Mouse (Mus musculus): ENCODE measurements around the gene Fos. TPM values are rescaled to one million over a fixed set of nuclear protein-coding genes. Genes with fewer than 3 reads are reported as not detected.

The Fos gene
- polyA plus RNA-seq, 1 experiment from 2014 or later = 23.2 TPM

DNA sequence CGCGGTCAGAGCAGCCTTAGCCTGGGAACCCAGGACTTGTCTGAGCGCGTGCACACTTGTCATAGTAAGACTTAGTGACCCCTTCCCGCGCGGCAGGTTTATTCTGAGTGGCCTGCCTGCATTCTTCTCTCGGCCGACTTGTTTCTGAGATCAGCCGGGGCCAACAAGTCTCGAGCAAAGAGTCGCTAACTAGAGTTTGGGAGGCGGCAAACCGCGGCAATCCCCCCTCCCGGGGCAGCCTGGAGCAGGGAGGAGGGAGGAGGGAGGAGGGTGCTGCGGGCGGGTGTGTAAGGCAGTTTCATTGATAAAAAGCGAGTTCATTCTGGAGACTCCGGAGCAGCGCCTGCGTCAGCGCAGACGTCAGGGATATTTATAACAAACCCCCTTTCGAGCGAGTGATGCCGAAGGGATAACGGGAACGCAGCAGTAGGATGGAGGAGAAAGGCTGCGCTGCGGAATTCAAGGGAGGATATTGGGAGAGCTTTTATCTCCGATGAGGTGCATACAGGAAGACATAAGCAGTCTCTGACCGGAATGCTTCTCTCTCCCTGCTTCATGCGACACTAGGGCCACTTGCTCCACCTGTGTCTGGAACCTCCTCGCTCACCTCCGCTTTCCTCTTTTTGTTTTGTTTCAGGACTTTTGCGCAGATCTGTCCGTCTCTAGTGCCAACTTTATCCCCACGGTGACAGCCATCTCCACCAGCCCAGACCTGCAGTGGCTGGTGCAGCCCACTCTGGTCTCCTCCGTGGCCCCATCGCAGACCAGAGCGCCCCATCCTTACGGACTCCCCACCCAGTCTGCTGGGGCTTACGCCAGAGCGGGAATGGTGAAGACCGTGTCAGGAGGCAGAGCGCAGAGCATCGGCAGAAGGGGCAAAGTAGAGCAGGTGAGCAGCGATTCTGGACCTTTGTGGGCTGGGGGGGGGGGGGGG lies 875 bp downstream of the Fos start:
- no peaks in the 10 kb centered on the region for H3K27me3 ChIP-seq (ENCODE audit: control insufficient read depth, insufficient read depth, low read length)
- peak overlapping the region; percentile 79 for H3K4me3 ChIP-seq (ENCODE audit: low read depth, low read length)
- 0 out of 2 replicates have a peak, but pooled peaks cover 2% of the 10 kb centered on the region for H3K4me1 ChIP-seq (replicated peaks; ENCODE audit: control insufficient read depth, insufficient read depth)
- H3K36me3 ChIP-seq (ENCODE audit: control insufficient read depth, insufficient read depth, low read length) = peaks cover 4% of the 10 kb centered on the region; the same call in 1 of the 2 replicates
- TF ChIP-seq EP300 (optimal IDR thresholded peaks at IDR 0.05) (no peak), CTCF (IDR thresholded peaks at IDR 0.05; ENCODE audit: low read depth) (no peak)
- H3K4me2 ChIP-seq (replicated peaks; ENCODE audit: low read depth) = peak overlapping the region; percentile 95
- peak overlapping the region; percentile 95 for H3K27ac ChIP-seq (replicated peaks)
- DNase-seq (ENCODE audit: low spot score) (peak; percentile 69), ATAC-seq (ENCODE audit: low FRiP score, low TSS enrichment) (no peak; the same call in 1 of the 2 replicates)
- no peaks in the 10 kb centered on the region for H3K9me3 ChIP-seq (ENCODE audit: control insufficient read depth, low read length)
- WGBS = under 1% methylated on average over 49 of the region's 49 CpGs
- peak overlapping the region; percentile 79 for H3K9ac ChIP-seq (ENCODE audit: low read length)

DNA sequence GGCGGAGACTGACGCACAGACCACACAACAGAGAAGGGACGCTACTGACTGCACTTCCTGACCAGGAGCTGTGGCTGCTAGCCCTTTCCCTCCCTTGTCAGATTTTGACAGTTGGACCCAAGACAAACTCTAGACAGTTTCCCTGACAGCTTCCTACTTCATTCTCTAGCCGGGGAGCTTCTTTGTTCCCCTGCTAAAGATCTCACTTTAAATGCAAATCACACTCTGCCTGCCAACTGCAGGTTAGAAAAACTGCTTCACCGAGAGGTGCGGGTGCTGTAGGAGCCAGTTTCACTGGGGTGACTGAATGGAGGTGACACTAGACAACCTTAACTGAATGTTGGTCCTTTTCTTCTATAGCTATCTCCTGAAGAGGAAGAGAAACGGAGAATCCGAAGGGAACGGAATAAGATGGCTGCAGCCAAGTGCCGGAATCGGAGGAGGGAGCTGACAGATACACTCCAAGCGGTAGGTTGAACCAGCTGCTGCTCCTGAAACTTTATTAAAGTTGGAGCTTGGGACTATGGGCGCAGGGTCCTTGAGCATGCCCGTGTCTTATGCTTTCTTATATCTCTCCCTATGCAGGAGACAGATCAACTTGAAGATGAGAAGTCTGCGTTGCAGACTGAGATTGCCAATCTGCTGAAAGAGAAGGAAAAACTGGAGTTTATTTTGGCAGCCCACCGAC lies 1.7 kb downstream of the Fos start:
- DNase-seq (ENCODE audit: low spot score) = no peak
- peaks cover 4% of the 10 kb centered on the region; the same call in 1 of the 2 replicates for H3K36me3 ChIP-seq (ENCODE audit: control insufficient read depth, insufficient read depth, low read length)
- H3K4me1 ChIP-seq (replicated peaks; ENCODE audit: control insufficient read depth, insufficient read depth) = 0 out of 2 replicates have a peak, but pooled peaks cover 2% of the 10 kb centered on the region
- no peak for TF ChIP-seq CTCF (IDR thresholded peaks at IDR 0.05; ENCODE audit: low read depth)
- no peak for TF ChIP-seq EP300 (optimal IDR thresholded peaks at IDR 0.05)
- no peak for ATAC-seq (ENCODE audit: low FRiP score, low TSS enrichment)
- no peaks in the 10 kb centered on the region for H3K27me3 ChIP-seq (ENCODE audit: control insufficient read depth, insufficient read depth, low read length)
- H3K9ac ChIP-seq (ENCODE audit: low read length) = peak overlapping the region; percentile 79
- H3K27ac ChIP-seq (replicated peaks) = no peak overlapping the region
- no peaks in the 10 kb centered on the region for H3K9me3 ChIP-seq (ENCODE audit: control insufficient read depth, low read length)
- peak overlapping the region; percentile 79 for H3K4me3 ChIP-seq (ENCODE audit: low read depth, low read length)
- 55% methylated on average over 14 of the region's 16 CpGs for WGBS
- peak overlapping the region; percentile 95 for H3K4me2 ChIP-seq (replicated peaks; ENCODE audit: low read depth)

DNA sequence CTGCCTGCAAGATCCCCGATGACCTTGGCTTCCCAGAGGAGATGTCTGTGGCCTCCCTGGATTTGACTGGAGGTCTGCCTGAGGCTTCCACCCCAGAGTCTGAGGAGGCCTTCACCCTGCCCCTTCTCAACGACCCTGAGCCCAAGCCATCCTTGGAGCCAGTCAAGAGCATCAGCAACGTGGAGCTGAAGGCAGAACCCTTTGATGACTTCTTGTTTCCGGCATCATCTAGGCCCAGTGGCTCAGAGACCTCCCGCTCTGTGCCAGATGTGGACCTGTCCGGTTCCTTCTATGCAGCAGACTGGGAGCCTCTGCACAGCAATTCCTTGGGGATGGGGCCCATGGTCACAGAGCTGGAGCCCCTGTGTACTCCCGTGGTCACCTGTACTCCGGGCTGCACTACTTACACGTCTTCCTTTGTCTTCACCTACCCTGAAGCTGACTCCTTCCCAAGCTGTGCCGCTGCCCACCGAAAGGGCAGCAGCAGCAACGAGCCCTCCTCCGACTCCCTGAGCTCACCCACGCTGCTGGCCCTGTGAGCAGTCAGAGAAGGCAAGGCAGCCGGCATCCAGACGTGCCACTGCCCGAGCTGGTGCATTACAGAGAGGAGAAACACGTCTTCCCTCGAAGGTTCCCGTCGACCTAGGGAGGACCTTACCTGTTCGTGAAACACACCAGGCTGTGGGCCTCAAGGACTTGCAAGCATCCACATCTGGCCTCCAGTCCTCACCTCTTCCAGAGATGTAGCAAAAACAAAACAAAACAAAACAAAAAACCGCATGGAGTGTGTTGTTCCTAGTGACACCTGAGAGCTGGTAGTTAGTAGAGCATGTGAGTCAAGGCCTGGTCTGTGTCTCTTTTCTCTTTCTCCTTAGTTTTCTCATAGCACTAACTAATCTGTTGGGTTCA lies 2.5 kb downstream of the Fos start:
- Histone ChIP-seq H3K27ac (replicated peaks) (no peak overlapping the region), H3K4me2 (replicated peaks; ENCODE audit: low read depth) (peak overlapping the region; percentile 95), H3K4me3 (ENCODE audit: low read depth, low read length) (peak overlapping the region; percentile 79), H3K36me3 (ENCODE audit: control insufficient read depth, insufficient read depth, low read length) (peaks cover 4% of the 10 kb centered on the region; the same call in 1 of the 2 replicates), H3K4me1 (replicated peaks; ENCODE audit: control insufficient read depth, insufficient read depth) (0 out of 2 replicates have a peak, but pooled peaks cover 2% of the 10 kb centered on the region), H3K27me3 (ENCODE audit: control insufficient read depth, insufficient read depth, low read length) (no peaks in the 10 kb centered on the region), H3K9ac (ENCODE audit: low read length) (peak overlapping the region; percentile 31; the same call in 1 of the 2 replicates), H3K9me3 (ENCODE audit: control insufficient read depth, low read length) (no peaks in the 10 kb centered on the region)
- no peak for TF ChIP-seq EP300 (optimal IDR thresholded peaks at IDR 0.05)
- TF ChIP-seq CTCF (IDR thresholded peaks at IDR 0.05; ENCODE audit: low read depth) = no peak
- no peak for DNase-seq (ENCODE audit: low spot score)
- ATAC-seq (ENCODE audit: low FRiP score, low TSS enrichment) = no peak
- 69% methylated on average over 23 of the region's 23 CpGs for WGBS

DNA sequence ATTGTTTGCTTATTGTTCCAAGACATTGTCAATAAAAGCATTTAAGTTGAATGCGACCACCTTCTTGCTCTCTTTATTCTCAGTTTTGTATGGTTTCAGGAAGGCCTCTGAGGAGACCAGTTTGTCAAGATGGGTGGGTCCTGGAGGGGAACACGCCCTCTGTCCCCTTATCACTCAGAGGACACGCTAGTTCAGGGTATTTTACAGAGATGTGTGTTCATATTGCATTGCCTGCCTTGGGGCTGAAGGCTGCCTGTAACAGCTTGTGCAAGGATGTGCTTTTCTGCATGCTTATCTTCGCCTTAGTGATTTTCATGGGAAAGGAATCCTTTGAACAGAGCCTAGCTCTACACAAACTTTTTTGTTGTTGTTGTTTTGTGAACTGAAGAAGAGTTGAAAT lies 3.5 kb downstream of the Fos start:
- no peak for ATAC-seq (ENCODE audit: low FRiP score, low TSS enrichment)
- no peak for TF ChIP-seq CTCF (IDR thresholded peaks at IDR 0.05; ENCODE audit: low read depth)
- TF ChIP-seq EP300 (optimal IDR thresholded peaks at IDR 0.05) = no peak
- Histone ChIP-seq H3K4me1 (replicated peaks; ENCODE audit: control insufficient read depth, insufficient read depth) (no peaks in the 10 kb centered on the region), H3K27ac (replicated peaks) (no peak overlapping the region), H3K36me3 (ENCODE audit: control insufficient read depth, insufficient read depth, low read length) (peaks cover 4% of the 10 kb centered on the region; the same call in 1 of the 2 replicates), H3K4me3 (ENCODE audit: low read depth, low read length) (no peak overlapping the region), H3K27me3 (ENCODE audit: control insufficient read depth, insufficient read depth, low read length) (no peaks in the 10 kb centered on the region), H3K9ac (ENCODE audit: low read length) (no peak overlapping the region), H3K9me3 (ENCODE audit: control insufficient read depth, low read length) (no peaks in the 10 kb centered on the region), H3K4me2 (replicated peaks; ENCODE audit: low read depth) (no peak overlapping the region)
- no peak for DNase-seq (ENCODE audit: low spot score)
- WGBS = 68% methylated on average over 4 of the region's 4 CpGs

DNA sequence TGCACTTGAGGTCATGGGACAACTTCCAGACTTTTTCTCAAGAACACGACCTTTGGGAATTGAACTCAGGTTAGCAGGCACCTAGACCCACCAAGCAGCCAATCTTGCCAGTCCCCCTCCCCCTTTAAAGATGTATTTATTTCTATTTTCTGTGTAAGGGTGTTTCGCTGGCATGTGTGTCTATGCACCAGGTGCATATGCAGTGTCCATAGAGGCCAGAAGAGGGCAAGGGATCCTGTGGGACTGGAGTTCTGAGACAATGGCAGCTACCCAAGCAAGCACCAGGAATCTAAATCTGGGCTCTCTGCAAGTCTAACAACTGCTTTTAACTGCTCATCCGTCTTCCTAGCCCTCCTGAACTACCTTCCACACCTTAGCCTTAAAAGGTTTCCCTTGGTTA lies 4.1 kb downstream of the Fos start:
- H3K4me1 ChIP-seq (replicated peaks; ENCODE audit: control insufficient read depth, insufficient read depth) = no peaks in the 10 kb centered on the region
- peaks cover 4% of the 10 kb centered on the region; the same call in 1 of the 2 replicates for H3K36me3 ChIP-seq (ENCODE audit: control insufficient read depth, insufficient read depth, low read length)
- no peak overlapping the region for H3K27ac ChIP-seq (replicated peaks)
- DNase-seq (ENCODE audit: low spot score) (no peak), ATAC-seq (ENCODE audit: low FRiP score, low TSS enrichment) (no peak)
- no peak overlapping the region for H3K9ac ChIP-seq (ENCODE audit: low read length)
- TF ChIP-seq CTCF (IDR thresholded peaks at IDR 0.05; ENCODE audit: low read depth) (peak; percentile 51), EP300 (optimal IDR thresholded peaks at IDR 0.05) (no peak)
- H3K27me3 ChIP-seq (ENCODE audit: control insufficient read depth, insufficient read depth, low read length) = no peaks in the 10 kb centered on the region
- 87% methylated on average over 3 of the region's 3 CpGs for WGBS
- H3K9me3 ChIP-seq (ENCODE audit: control insufficient read depth, low read length) = no peaks in the 10 kb centered on the region
- no peak overlapping the region for H3K4me2 ChIP-seq (replicated peaks; ENCODE audit: low read depth)
- H3K4me3 ChIP-seq (ENCODE audit: low read depth, low read length) = no peak overlapping the region
